Mouse (Mus musculus) lung, adult 2 months (tissue): ENCODE measurements around the gene Gcnt4. TPM values are rescaled to one million over a fixed set of nuclear protein-coding genes. Genes with fewer than 3 reads are reported as not detected.
"Not testable (repeated sequence)": the region's sequence is repeated elsewhere in the genome, so short reads cannot be mapped to it uniquely, and the experiment has no call there.

Experiments used
- DNase-seq: peaks from one replicate; pipeline ENCODE4 v3.0.0; 2022
- H3K4me1 ChIP-seq: fragments of 200-500 bp; 2 replicates; pipeline ENCODE4 v1.6.1; 2011; ENCODE audit warnings: low read length; ENCODE audit not compliant: control insufficient read depth, insufficient read depth
- H3K4me3 ChIP-seq: fragments of 200-500 bp; replicated peaks from 2 replicates; pipeline ENCODE3; 2011; ENCODE audit warnings: low read depth, mild to moderate bottlenecking, control low read depth, low read length; ENCODE audit errors: extremely low read depth
- CTCF ChIP-seq: fragments of 200-500 bp; IDR thresholded peaks from 2 replicates; pipeline ENCODE4 v1.5.1; 2011; ENCODE audit warnings: mild to moderate bottlenecking, low read length, control low read depth; ENCODE audit not compliant: insufficient read depth
- POLR2A ChIP-seq: fragments of 200-500 bp; IDR thresholded peaks from 2 replicates; pipeline ENCODE4 v1.6.1; 2011; ENCODE audit warnings: low read depth, mild to moderate bottlenecking, control low read depth, low read length, borderline replicate concordance; ENCODE audit errors: extremely low read depth
- WGBS: fragments of 180-500 bp; shearing (Covaris S2); methylation state at CpG from one replicate; pipeline ENCODE4 v1.1.7; 2018; 5-methylcytosine and 5-hydroxymethylcytosine counted together
- polyA plus RNA-seq: library from polyadenylated mRNA; depleted of rRNA; stranded (reverse); fragments of >200 nt; gene quantifications from 2 replicates; pipeline ENCODE4 v1.2.3, GENCODE M21; 2012

Gcnt4 gene
- polyA plus RNA-seq, 1 experiment = 0.07 TPM

DNA sequence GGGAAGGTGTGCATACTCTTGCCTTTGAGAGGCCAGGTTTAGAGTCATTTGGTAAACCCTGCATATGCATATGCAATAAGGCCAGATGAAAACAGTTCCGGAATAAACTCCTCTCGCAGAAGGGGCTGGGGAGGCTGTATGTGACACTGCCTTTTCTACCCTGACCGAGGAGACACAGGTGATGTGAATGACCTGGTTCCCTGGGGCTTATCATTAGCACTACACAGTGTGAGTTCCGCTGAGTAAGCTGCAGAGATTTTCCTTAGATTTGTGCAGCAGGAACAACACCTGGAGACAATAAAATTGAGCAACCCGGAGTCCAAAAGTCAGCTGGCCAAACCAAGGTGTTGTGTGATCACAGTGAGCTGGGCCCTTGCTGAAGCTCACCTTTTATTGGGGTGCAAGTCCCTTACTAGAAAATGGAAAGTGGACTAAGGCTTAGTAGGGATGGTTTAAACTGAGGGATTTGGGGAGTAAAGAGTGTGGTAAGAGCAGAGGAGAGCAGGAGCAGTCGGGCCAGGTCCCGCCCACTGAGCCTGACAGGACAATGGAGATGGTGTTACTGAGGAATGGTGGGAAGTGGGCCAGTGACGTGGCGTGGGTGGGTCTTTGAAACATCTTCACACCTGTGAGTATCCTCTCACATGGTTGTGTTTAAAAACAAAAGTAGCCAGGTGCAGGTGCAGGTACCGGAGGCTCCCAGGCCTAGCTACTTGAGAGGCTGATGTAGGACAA lies 1.7 kb downstream of the Gcnt4 start:
- Histone ChIP-seq H3K4me3 (no peak overlapping the region), H3K4me1 (no peaks in the 10 kb centered on the region)
- TF ChIP-seq CTCF = no peak
- TF ChIP-seq POLR2A = no peak
- DNase-seq = no peak
- WGBS = 69% methylated on average over 10 of the region's 10 CpGs

DNA sequence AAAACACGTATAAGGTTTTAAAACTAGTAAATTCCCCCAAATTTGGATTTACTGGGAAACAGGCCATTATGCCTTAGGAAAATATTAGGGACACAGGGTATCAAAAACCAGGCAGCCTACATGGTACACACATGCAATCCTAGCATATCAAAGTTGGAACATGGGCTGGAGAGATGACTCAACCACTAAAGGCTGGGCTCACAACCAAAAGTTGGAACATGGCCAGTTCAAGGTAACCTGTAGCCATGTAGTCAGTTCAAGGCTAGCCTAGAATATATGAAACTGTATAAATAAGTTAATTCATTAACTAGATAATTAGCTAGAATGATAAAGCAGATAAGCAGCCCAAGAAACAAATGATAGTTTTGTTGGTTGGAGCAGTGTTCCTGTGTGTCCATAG lies 3.3 kb downstream of the Gcnt4 start:
- Histone ChIP-seq H3K4me1 (no peaks in the 10 kb centered on the region), H3K4me3 (no peak overlapping the region)
- DNase-seq = no peak
- 96% methylated on average over 1 of the region's 1 CpGs for WGBS
- no peak for TF ChIP-seq POLR2A
- no peak for TF ChIP-seq CTCF

DNA sequence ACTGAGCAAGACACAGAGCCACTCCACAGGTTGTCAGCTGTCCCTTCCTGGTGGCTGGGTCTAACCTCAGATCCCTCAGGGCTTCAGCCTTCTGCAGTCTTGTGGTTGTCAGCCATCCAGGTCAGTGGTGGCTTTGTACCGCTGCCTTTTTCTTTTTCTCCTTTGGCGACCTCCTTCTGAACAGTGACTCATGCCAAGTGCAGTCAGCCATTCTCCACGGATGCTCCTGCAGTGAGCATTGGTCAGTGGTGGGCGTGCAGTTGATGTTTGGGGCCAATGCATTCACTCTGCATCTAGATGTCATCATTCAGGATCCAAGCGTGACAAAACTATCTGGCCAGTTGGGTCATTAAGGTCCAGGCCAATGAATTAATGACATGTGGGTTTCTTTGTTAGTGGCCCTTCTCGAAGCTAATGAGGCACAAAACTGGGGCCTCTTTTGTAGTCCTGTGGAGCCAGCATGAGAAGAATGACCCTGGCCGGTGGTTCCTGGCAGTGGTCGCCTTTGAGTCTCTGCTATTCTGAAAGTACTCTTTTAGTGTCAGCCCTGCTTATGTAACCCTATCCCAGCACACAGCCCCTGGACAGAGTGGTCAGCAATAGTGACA lies 4.0 kb downstream of the Gcnt4 start:
- Histone ChIP-seq H3K4me1 (no peaks in the 10 kb centered on the region), H3K4me3 (no peak overlapping the region)
- TF ChIP-seq CTCF (no peak), POLR2A (no peak)
- WGBS = 70% methylated on average over 8 of the region's 8 CpGs
- no peak for DNase-seq

DNA sequence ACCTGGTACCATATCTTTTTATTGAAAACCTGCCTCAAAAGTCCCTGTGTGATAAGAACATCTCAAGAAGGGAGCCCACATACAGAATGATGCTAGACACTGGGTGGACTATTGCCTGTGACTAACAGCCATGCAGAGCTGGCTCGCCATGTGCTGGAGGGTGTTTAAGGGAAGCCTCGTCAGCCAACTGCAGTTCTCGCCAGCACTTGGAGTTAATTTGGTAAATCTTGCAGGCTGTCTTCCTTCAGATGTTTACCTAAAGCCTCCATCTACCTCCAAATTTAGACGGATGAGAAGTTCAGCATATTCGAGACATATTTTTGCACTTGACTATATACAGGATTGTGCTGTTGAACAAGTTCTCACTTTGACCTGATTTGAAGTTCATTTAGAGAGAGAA lies 8.3 kb downstream of the Gcnt4 start:
- H3K4me3 ChIP-seq = no peak overlapping the region
- H3K4me1 ChIP-seq = no peaks in the 10 kb centered on the region
- no peak for DNase-seq
- 77% methylated on average over 5 of the region's 5 CpGs for WGBS
- TF ChIP-seq CTCF (no peak), POLR2A (no peak)

DNA sequence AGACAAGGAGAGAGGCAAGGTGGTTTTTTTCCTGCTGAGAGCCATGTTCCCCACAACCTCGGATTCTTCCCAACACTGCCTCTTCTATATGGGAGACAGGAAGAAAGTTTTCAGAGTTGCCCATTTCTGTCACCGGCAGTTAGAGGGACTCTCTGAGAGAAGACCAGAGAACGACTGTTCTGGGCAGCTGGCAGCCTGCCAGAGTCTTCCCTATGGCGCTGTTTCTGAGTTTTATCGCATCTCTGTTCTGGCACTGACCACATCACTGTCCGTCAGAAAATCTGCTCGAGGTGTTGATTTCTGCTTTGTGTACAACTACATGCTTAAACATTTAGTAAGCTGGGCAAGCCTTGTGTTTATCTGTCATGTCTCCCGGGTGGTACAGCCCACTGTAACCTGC lies 8.9 kb downstream of the Gcnt4 start:
- no peak overlapping the region for H3K4me3 ChIP-seq
- H3K4me1 ChIP-seq = no peaks in the 10 kb centered on the region
- TF ChIP-seq CTCF = no peak
- no peak for TF ChIP-seq POLR2A
- WGBS = 37% methylated on average over 8 of the region's 8 CpGs
- no peak for DNase-seq

DNA sequence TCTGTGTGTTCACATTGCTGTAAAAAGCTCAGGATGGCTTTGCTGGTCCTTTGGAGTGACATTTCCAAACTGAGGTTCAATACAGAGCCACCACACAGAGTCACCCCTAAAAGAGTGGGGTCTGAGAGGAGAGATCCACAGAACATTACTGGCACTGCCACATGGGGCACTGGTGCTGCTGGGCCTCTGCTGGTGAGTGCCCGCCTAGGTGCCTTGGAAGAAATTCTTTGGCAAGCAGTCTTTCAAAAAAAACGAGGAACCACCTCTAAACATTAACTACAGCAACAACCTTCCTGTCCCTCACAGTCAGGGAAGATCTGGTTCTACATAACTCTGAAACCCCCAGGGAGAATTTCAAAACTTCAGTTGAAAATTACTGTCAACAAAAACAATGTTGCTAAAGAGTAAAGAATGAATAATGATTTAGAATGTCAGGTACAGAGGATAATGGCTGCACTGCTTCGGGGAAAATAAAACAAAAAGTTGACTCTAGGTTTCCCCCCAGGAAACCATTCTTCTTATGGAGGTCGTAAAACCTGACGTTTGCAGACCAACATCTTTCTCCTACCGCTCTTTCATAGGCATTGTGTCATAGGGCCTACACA lies 11.8 kb downstream of the Gcnt4 start:
- Histone ChIP-seq H3K4me3 (no peak overlapping the region), H3K4me1 (no peaks in the 10 kb centered on the region)
- no peak for TF ChIP-seq CTCF
- no peak for TF ChIP-seq POLR2A
- no peak for DNase-seq
- WGBS = 62% methylated on average over 6 of the region's 6 CpGs

DNA sequence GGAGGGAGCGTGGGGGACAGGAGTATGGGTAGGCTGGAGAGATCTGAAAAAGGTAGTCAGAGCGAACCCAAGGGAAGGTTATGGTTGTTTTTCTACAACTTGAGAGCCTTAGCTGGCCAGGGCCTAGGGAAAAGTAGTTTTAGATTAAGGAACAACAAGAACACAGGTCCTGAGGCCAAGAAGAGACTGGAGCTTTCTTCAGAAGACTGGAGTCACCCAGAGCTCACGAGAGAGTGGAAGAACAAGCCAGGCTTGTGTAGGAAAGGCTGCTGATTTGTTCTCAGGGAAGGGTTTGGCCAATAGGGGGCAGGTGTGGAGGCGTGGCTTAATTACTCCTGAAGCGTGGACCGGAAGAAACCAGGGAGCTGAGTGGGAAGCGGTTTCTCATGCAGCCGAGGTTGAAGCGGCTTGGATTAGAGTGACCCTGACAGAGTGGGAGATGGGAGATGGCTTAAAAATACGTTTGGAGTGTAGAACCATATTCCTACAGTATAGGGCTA lies 12.6 kb downstream of the Gcnt4 start:
- WGBS = 77% methylated on average over 10 of the region's 10 CpGs
- TF ChIP-seq CTCF (no peak), POLR2A (no peak)

DNA sequence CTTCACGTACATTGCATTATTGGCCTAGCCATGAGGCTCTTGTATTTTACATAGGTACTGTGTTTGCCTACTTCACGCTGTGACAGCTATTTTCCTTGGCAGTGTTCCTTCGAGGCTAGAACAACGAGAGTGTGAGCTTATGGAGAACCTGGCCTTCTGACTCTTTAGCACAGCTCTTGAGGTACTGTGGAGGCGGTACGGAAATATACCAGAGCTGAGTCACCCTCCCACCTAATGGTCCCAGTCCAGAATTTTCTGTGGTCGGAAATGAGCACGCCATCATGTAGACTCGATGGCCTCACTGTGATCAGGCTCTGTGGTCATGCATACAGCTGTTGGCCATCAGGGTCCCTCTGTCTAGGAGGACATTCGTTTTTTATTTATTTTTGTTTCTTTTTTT lies 15.2 kb downstream of the Gcnt4 start:
- DNase-seq = no peak
- no peak for TF ChIP-seq POLR2A
- TF ChIP-seq CTCF = no peak
- WGBS = 64% methylated on average over 10 of the region's 10 CpGs
- H3K4me1 ChIP-seq = no peaks in the 10 kb centered on the region
- H3K4me3 ChIP-seq = no peak overlapping the region

More for the DNA sequence above, 12.6 kb downstream of the Gcnt4 start:
- no peak for DNase-seq
- no peak overlapping the region for H3K4me3 ChIP-seq
- H3K4me1 ChIP-seq = no peaks in the 10 kb centered on the region

DNA sequence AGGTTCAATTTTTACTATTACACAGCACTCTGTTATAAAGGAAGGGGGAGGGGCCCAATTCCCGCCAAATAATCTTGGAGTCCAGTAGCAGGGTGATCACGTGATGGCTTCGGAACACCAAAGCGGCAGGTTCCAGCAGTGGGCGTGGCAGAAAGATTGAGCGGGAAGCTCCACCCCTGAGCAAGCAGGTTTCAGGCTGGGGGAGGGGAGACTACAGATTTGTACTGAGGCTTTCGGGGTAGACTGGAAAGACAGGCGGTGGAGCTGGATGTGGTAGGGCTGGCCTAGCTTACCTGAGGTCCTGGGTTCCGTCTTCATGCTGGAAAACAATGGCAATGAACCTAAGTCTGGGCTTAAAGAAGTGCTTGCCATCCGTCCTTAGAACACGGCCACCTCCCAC lies 17.0 kb downstream of the Gcnt4 start:
- 83% methylated on average over 11 of the region's 11 CpGs for WGBS
- not testable (repeated sequence) for H3K4me3 ChIP-seq, H3K4me1 ChIP-seq, DNase-seq

DNA sequence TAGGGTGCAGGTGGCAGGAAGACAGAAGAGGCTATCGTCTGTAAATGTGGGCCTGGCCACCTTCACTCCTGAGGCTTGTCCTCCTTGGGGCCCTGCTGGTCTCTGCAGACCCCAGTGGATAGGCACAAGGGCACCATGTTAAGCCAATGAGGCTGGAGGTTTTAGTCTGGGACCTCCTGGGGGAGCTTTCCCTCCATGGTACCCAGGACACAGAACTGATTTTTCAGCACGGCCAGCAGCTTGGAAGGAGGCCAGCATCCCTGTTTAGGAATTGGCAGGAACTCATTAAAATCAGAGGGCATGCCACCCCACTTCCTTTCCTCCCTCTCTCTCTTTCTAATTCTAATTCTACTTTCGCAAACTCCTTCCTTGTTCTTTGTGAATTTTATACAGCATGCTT lies 19.1 kb downstream of the Gcnt4 start:
- Histone ChIP-seq H3K4me1 (no peaks in the 10 kb centered on the region), H3K4me3 (no peak overlapping the region)
- 29% methylated on average over 3 of the region's 3 CpGs for WGBS
- no peak for TF ChIP-seq POLR2A
- no peak for DNase-seq
